Mouse (Mus musculus) heart, embryonic 13.5 days (tissue): ENCODE measurements at regions not wholly inside any gene's neighbourhood (a gene's known extent, or its start where the extent isn't known, plus 50 kb on each side); places are given as distances from the start of the nearest gene placed in this dataset.
A peak's percentile ranks its signal among the peaks of the same experiment; 100 is the strongest.
"Not testable (repeated sequence)": the region's sequence is repeated elsewhere in the genome, so short reads cannot be mapped to it uniquely, and the experiment has no call there.

Experiments
- ATAC-seq: fragments of 200-750 bp; cut with Nextera tagmentation; 2 replicates; pipeline ENCODE4 v1.8.0; 2017; ENCODE audit warnings: moderate TSS enrichment; ENCODE audit not compliant: insufficient number of reproducible peaks, low FRiP score, low TSS enrichment; ENCODE audit errors: extremely low read depth
- H3K27ac ChIP-seq: fragments of 300-500 bp; sonication (generic); replicated peaks from 2 replicates; pipeline ENCODE4 v1.5.1; 2015; ENCODE audit warnings: moderate library complexity, mild to moderate bottlenecking, inconsistent platforms
- H3K27me3 ChIP-seq: fragments of 300-500 bp; sonication (generic); replicated peaks from 2 replicates; pipeline ENCODE4 v1.6.1; 2015; ENCODE audit warnings: mild to moderate bottlenecking, inconsistent platforms
- H3K36me3 ChIP-seq: fragments of 300-500 bp; sonication (generic); 2 replicates; pipeline ENCODE4 v1.6.1; 2015; ENCODE audit warnings: mild to moderate bottlenecking, inconsistent platforms
- H3K4me1 ChIP-seq: fragments of 300-500 bp; sonication (generic); 2 replicates; pipeline ENCODE4 v1.6.1; 2015; ENCODE audit warnings: inconsistent platforms
- H3K4me2 ChIP-seq: fragments of 300-500 bp; sonication (generic); 2 replicates; pipeline ENCODE4 v1.6.1; 2015; ENCODE audit warnings: inconsistent platforms, mild to moderate bottlenecking, moderate library complexity
- H3K4me3 ChIP-seq: fragments of 300-500 bp; sonication (generic); 2 replicates; pipeline ENCODE4 v1.5.1; 2015; ENCODE audit warnings: moderate library complexity, mild to moderate bottlenecking, inconsistent platforms
- H3K9ac ChIP-seq: fragments of 300-500 bp; sonication (generic); 2 replicates; pipeline ENCODE4 v1.6.1; 2015; ENCODE audit warnings: inconsistent platforms, mild to moderate bottlenecking, moderate library complexity
- H3K9me3 ChIP-seq: fragments of 300-500 bp; sonication (generic); 2 replicates; pipeline ENCODE4 v1.6.1; 2016; ENCODE audit warnings: inconsistent platforms
- WGBS: fragments of 180-500 bp; shearing (Covaris S2); methylation state at CpG from one replicate; pipeline ENCODE4 v1.1.7; 2015; ENCODE audit warnings: mixed read lengths; 5-methylcytosine and 5-hydroxymethylcytosine counted together

- Histone ChIP-seq H3K36me3 (no peaks in the 10 kb centered on the region), H3K9me3 (0 out of 2 replicates have a peak, but pooled peaks cover 4% of the 10 kb centered on the region), H3K4me2 (no peak overlapping the region), H3K4me3 (no peak overlapping the region), H3K27ac (no peak overlapping the region), H3K9ac (no peak overlapping the region), H3K27me3 (no peaks in the 10 kb centered on the region), H3K4me1 (no peaks in the 10 kb centered on the region)
- 69% methylated on average over 3 of the region's 3 CpGs for WGBS
- ATAC-seq = no peak
These were observed 147.9 kb upstream of the Krtap11-1 start for GRCm38 (mm10) chr16:89718921-89719320.

- not testable (repeated sequence) for ATAC-seq, H3K27me3 ChIP-seq
These were observed 144.7 kb upstream of the Krtap11-1 start for GRCm38 (mm10) chr16:89715716-89716115.

GRCm38 (mm10) chr16:89704316-89704715, 133.3 kb upstream of the Krtap11-1 start:
- H3K9me3 ChIP-seq = peaks cover 3% of the 10 kb centered on the region; the same call in 1 of the 2 replicates
- H3K4me3 ChIP-seq = no peak overlapping the region
- WGBS = 69% methylated on average over 6 of the region's 6 CpGs
- ATAC-seq = no peak
- H3K4me2 ChIP-seq = no peak overlapping the region
- no peak overlapping the region for H3K27ac ChIP-seq
- H3K4me1 ChIP-seq = peaks cover 7% of the 10 kb centered on the region
- H3K36me3 ChIP-seq = no peaks in the 10 kb centered on the region
- H3K27me3 ChIP-seq = no peaks in the 10 kb centered on the region
- H3K9ac ChIP-seq = no peak overlapping the region

More at GRCm38 (mm10) chr16:89715716-89716115, 144.7 kb upstream of the Krtap11-1 start:
- 83% methylated on average over 8 of the region's 8 CpGs for WGBS
- peaks cover 20% of the 10 kb centered on the region for H3K9me3 ChIP-seq
- not testable (repeated sequence) for H3K4me1 ChIP-seq, H3K4me3 ChIP-seq, H3K36me3 ChIP-seq, H3K4me2 ChIP-seq, H3K9ac ChIP-seq, H3K27ac ChIP-seq

- Histone ChIP-seq H3K4me3 (no peak overlapping the region), H3K4me2 (no peak overlapping the region), H3K9ac (no peak overlapping the region), H3K36me3 (no peaks in the 10 kb centered on the region), H3K27ac (no peak overlapping the region), H3K27me3 (no peaks in the 10 kb centered on the region), H3K9me3 (no peaks in the 10 kb centered on the region), H3K4me1 (peaks cover 11% of the 10 kb centered on the region)
- WGBS = 63% methylated on average over 10 of the region's 10 CpGs
- no peak for ATAC-seq
These were observed 132.2 kb upstream of the Krtap11-1 start for GRCm38 (mm10) chr16:89703158-89703557.

- Histone ChIP-seq H3K9me3 (no peaks in the 10 kb centered on the region), H3K27me3 (no peaks in the 10 kb centered on the region), H3K9ac (no peak overlapping the region), H3K4me2 (no peak overlapping the region), H3K27ac (no peak overlapping the region), H3K4me1 (peaks cover 11% of the 10 kb centered on the region), H3K4me3 (no peak overlapping the region), H3K36me3 (no peaks in the 10 kb centered on the region)
- ATAC-seq = no peak
- 85% methylated on average over 2 of the region's 2 CpGs for WGBS
These were observed 131.4 kb upstream of the Krtap11-1 start for GRCm38 (mm10) chr16:89702406-89702805.

GRCm38 (mm10) chr16:89701741-89702140, 130.8 kb upstream of the Krtap11-1 start:
- 83% methylated on average over 8 of the region's 8 CpGs for whole genome bisulfite sequencing
- Histone ChIP-seq H3K27ac (no peak overlapping the region), H3K27me3 (no peaks in the 10 kb centered on the region), H3K36me3 (no peaks in the 10 kb centered on the region), H3K4me1 (peaks cover 11% of the 10 kb centered on the region), H3K9me3 (no peaks in the 10 kb centered on the region), H3K4me2 (no peak overlapping the region), H3K4me3 (no peak overlapping the region), H3K9ac (no peak overlapping the region)
- ATAC-seq = no peak

DNA sequence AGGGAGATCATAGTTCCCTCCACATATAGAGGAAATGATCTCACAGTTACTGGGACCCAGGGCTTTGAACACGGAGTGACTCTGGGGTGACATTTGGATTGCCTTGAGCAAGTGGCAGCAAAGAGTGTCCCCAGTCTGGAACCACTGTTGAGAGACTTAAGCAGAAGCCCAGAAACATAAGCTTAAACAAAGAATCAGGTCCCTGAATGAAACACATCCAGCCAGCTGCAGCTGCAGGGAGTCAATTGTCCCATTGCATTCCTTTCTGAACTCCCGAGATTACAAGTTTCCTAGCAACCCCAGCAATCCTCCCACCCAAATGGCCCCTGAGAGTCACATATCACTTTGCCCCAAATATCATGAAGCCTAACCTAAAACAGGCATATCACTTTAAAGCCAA, 128.7 kb upstream of the Krtap11-1 start:
- Histone ChIP-seq H3K36me3 (no peaks in the 10 kb centered on the region), H3K27me3 (no peaks in the 10 kb centered on the region), H3K9ac (no peak overlapping the region), H3K4me2 (no peak overlapping the region), H3K9me3 (no peaks in the 10 kb centered on the region), H3K4me1 (peaks cover 22% of the 10 kb centered on the region), H3K4me3 (no peak overlapping the region), H3K27ac (0 out of 2 replicates have a peak overlapping the region, but pooled peaks have one; percentile 28)
- no peak for ATAC-seq
- 17% methylated on average over 2 of the region's 2 CpGs for WGBS

DNA sequence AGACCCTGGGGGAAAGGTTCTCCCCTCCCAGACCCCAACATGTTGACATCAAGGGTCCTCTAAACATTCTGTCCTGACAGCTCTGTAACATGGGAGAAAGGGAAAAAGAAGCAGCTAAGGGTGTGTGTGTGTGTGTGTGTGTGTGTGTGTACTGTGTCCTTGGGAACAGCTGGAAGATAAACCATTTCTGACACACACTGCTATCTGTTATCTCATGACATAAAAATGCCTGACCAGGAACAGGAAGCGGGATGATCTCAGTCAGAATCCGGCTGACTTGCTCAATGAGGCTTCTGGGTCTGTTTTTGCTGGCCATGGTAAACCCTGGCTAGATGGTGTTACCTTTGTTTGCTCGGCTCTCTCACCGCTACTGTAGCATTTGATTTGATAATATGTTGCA, 124.8 kb upstream of the Krtap11-1 start:
- WGBS = 25% methylated on average over 4 of the region's 4 CpGs
- H3K27ac ChIP-seq = 0 out of 2 replicates have a peak overlapping the region, but pooled peaks have one; percentile 20
- H3K9ac ChIP-seq = no peak overlapping the region
- ATAC-seq = no peak
- H3K9me3 ChIP-seq = no peaks in the 10 kb centered on the region
- no peak overlapping the region for H3K4me3 ChIP-seq
- H3K27me3 ChIP-seq = no peaks in the 10 kb centered on the region
- H3K4me2 ChIP-seq = no peak overlapping the region
- H3K4me1 ChIP-seq = peaks cover 22% of the 10 kb centered on the region
- H3K36me3 ChIP-seq = no peaks in the 10 kb centered on the region

DNA sequence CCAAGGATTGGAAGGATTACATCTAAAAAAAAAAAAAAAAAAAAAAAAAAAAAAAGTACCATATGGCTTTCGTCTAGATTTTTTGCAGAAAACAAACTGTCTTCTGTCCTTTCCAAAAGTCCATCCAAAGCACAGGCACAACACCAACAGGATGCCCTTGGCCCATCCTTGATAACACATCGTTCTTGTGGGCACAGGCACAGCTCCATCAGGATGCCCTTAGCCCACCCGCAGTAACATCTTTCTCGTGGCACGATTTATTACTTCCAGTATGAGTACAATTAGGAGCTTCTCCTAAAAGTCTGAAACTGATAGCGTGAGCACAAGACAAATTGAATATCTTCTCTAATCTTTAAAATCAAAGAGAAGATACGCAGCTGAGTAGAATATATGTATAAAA, 124.4 kb upstream of the Krtap11-1 start:
- H3K27me3 ChIP-seq = no peaks in the 10 kb centered on the region
- no peak overlapping the region for H3K4me2 ChIP-seq
- H3K4me1 ChIP-seq = peaks cover 22% of the 10 kb centered on the region
- no peak overlapping the region for H3K9ac ChIP-seq
- no peaks in the 10 kb centered on the region for H3K9me3 ChIP-seq
- H3K4me3 ChIP-seq = no peak overlapping the region
- 63% methylated on average over 7 of the region's 7 CpGs for WGBS
- no peaks in the 10 kb centered on the region for H3K36me3 ChIP-seq
- no peak overlapping the region for H3K27ac ChIP-seq
- no peak for ATAC-seq

- Histone ChIP-seq H3K9ac (no peak overlapping the region), H3K9me3 (no peaks in the 10 kb centered on the region), H3K4me3 (no peak overlapping the region), H3K36me3 (no peaks in the 10 kb centered on the region), H3K27me3 (no peaks in the 10 kb centered on the region), H3K4me2 (no peak overlapping the region), H3K27ac (no peak overlapping the region), H3K4me1 (peaks cover 12% of the 10 kb centered on the region)
- 82% methylated on average over 10 of the region's 10 CpGs for WGBS
- no peak for ATAC-seq
These were observed 122.3 kb upstream of the Krtap11-1 start for GRCm38 (mm10) chr16:89693321-89693720.

- Histone ChIP-seq H3K4me2 (no peak overlapping the region), H3K9ac (no peak overlapping the region), H3K36me3 (no peaks in the 10 kb centered on the region), H3K27me3 (no peaks in the 10 kb centered on the region), H3K27ac (no peak overlapping the region), H3K4me3 (no peak overlapping the region), H3K9me3 (no peaks in the 10 kb centered on the region), H3K4me1 (peaks cover 8% of the 10 kb centered on the region; the same call in 1 of the 2 replicates)
- ATAC-seq = no peak
- WGBS = 86% methylated on average over 6 of the region's 6 CpGs
These were observed 108.5 kb upstream of the Krtap11-1 start for GRCm38 (mm10) chr16:89679438-89679837.

GRCm38 (mm10) chr16:89678446-89679015, 107.5 kb upstream of the Krtap11-1 start:
- no peak for ATAC-seq
- H3K9me3 ChIP-seq = no peaks in the 10 kb centered on the region
- no peak overlapping the region for H3K4me3 ChIP-seq
- WGBS = 66% methylated on average over 6 of the region's 6 CpGs
- no peak overlapping the region for H3K27ac ChIP-seq
- H3K36me3 ChIP-seq = no peaks in the 10 kb centered on the region
- H3K9ac ChIP-seq = no peak overlapping the region
- peaks cover 8% of the 10 kb centered on the region; the same call in 1 of the 2 replicates for H3K4me1 ChIP-seq
- H3K4me2 ChIP-seq = no peak overlapping the region
- no peaks in the 10 kb centered on the region for H3K27me3 ChIP-seq
